Mouse (Mus musculus) effector memory CD4-positive, alpha-beta T cell, adult 5 months (primary cell): Measurements from ENCODE around the gene Suds3. TPM values are rescaled to one million over a fixed set of nuclear protein-coding genes. Genes with fewer than 3 reads are reported as not detected.

ENCODE experiments used
- polyA plus RNA-seq: library from polyadenylated mRNA; unstranded; fragments of 100-300 nt; shearing (Covaris generic); gene quantifications from one replicate; pipeline ENCODE4 v1.2.1, GENCODE M21; 2017

Gene Suds3
- 67.3 TPM for polyA plus RNA-seq

DNA sequence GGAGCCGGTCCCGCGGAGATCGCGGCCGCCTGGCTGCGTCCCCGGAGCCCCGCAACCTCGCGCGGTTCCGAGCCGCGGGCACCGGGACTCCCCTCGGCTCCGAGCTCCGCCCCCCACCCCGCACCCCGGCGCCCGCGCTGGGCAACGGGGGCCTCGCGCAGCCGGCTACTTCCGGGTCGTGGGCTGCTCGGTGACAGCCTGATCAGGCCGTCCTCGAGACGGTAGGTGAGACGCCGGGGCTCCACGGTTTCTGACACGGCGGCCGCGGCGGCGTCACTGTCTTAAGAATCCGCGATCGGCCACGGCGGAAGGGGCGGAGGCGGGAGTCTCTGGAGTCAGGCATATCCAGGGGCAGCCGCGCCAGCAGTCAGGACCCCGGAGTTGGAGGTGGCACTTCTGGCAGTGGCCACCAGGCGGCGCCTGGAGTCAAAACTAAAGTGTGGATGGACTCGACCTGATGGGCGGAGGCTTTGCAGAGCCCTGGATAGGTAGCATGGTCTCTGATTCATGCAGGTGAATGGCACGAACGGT is at the start of gene Suds3:
Gene Suds3, minus strand, starts transcription at position 278 of the 531 bp plus-strand sequence.

DNA sequence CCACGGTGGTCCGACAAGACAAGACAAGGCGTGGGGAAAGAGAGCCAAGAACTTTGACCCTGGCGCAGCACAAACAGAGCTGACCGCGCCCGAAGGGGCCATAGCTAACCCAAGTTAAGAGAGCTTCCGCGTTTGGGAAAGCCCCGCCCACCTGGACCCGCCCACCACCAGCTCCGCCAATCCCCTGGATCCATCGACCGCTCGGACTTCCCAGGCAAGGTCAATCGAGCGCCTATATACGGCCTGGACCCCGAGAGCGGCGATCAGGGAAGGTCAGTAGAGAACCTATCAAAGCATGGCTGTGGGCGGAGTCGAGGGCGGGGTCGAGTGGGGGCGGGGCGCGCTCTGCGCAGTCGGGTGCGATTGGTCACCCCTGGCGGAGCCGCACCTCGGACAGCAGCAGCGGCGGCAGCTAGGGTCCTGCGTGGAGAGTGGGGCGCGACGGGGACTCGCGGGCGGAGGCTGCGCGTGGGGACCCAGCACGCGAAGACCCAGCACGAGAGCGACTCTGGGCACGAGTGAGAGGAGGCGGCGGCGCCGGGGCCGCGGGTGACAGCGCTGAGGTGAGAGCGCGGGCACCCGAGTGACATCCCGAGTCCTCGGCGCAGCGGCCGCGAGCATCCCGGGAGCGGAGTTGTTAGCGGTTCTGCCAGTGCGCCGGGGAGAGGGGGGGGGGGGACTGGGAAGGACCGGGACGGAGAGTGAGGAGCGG is 4.0 kb upstream of the Suds3 start, which contains the start of gene Taok3:
Gene Taok3, plus strand, starts transcription at position 353 of the 712 bp plus-strand sequence.

Other genes with a start within 250 kb of the Suds3 start
- 113 TPM for gene Taok3, start 4.0 kb upstream of the Suds3 start, polyA plus RNA-seq
- 165 TPM for gene Pebp1, start 171.5 kb upstream of the Suds3 start, polyA plus RNA-seq
- gene Vsig10, start 203.0 kb upstream of the Suds3 start, polyA plus RNA-seq = 0.75 TPM
- 47.5 TPM for gene Wsb2, start 241.2 kb upstream of the Suds3 start, polyA plus RNA-seq